Mouse (Mus musculus): ENCODE data around the gene Zfp385c. TPM values are rescaled to one million over a fixed set of nuclear protein-coding genes. Genes with fewer than 3 reads are reported as not detected.

The Zfp385c gene
- polyA plus RNA-seq, 1 experiment from 2014 or later: not detected

- no peak for ATAC-seq (ENCODE audit: insufficient read depth, low FRiP score, low TSS enrichment)
- WGBS: 80% methylated on average over 5 of the region's 5 CpGs
Observed at GRCm38 (mm10) chr11:100720345-100720744, 28.1 kb upstream of the Zfp385c start.

DNA sequence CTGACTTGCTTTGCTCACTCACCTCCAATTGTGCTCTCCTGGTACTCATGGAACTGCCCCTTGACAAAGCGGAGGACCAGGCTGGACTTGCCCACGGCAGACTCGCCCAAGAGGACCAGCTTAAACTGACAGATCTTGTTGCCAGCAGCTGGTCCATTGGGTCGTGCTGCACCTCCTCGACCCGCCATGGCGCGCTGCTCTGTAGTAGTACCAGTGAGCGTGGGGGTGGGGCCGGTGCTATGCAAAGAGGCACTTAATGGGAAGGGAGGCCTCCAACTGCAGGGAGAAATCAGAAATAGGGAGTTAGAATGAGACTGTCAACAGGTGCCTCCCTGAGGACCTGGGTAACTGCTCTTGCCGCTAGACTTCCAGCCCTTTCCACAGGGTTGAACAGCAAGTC, 27.6 kb upstream of the Zfp385c start:
- Histone ChIP-seq H3K9ac (ENCODE audit: low read length) (no peak overlapping the region), H3K27me3 (ENCODE audit: control insufficient read depth, insufficient read depth, low read length) (no peaks in the 10 kb centered on the region), H3K4me3 (ENCODE audit: low read depth, low read length) (no peak overlapping the region), H3K27ac (ENCODE audit: low read depth, low read length) (no peak overlapping the region), H3K4me2 (ENCODE audit: low read depth) (no peak overlapping the region), H3K36me3 (ENCODE audit: control insufficient read depth, insufficient read depth, low read length) (peaks cover 3% of the 10 kb centered on the region), H3K9me3 (ENCODE audit: control insufficient read depth, low read length) (no peaks in the 10 kb centered on the region), H3K4me1 (ENCODE audit: control insufficient read depth, insufficient read depth, low read length) (no peaks in the 10 kb centered on the region; the same call in 1 of the 2 replicates)
- WGBS: 83% methylated on average over 11 of the region's 11 CpGs
- no peak for DNase-seq (ENCODE audit: low spot score)
- no peak for ATAC-seq (ENCODE audit: insufficient read depth, low FRiP score, low TSS enrichment)

More at GRCm38 (mm10) chr11:100720345-100720744, 28.1 kb upstream of the Zfp385c start:
- no peak for DNase-seq (ENCODE audit: low spot score)
- Histone ChIP-seq H3K4me3 (ENCODE audit: low read depth, low read length) (no peak overlapping the region), H3K9me3 (ENCODE audit: control insufficient read depth, low read length) (no peaks in the 10 kb centered on the region), H3K27ac (ENCODE audit: low read depth, low read length) (no peak overlapping the region), H3K9ac (ENCODE audit: low read length) (no peak overlapping the region), H3K36me3 (ENCODE audit: control insufficient read depth, insufficient read depth, low read length) (peaks cover 3% of the 10 kb centered on the region), H3K4me2 (ENCODE audit: low read depth) (no peak overlapping the region), H3K27me3 (ENCODE audit: control insufficient read depth, insufficient read depth, low read length) (no peaks in the 10 kb centered on the region), H3K4me1 (ENCODE audit: control insufficient read depth, insufficient read depth, low read length) (no peaks in the 10 kb centered on the region; the same call in 1 of the 2 replicates)

GRCm38 (mm10) chr11:100719312-100719711, 27.1 kb upstream of the Zfp385c start:
- ATAC-seq (ENCODE audit: insufficient read depth, low FRiP score, low TSS enrichment) (no peak), DNase-seq (ENCODE audit: low spot score) (no peak)
- H3K9ac ChIP-seq (ENCODE audit: low read length): no peak overlapping the region
- H3K27me3 ChIP-seq (ENCODE audit: control insufficient read depth, insufficient read depth, low read length): no peaks in the 10 kb centered on the region
- WGBS: 80% methylated on average over 3 of the region's 3 CpGs
- no peak overlapping the region for H3K4me2 ChIP-seq (ENCODE audit: low read depth)
- H3K4me1 ChIP-seq (ENCODE audit: control insufficient read depth, insufficient read depth, low read length): peaks cover 2% of the 10 kb centered on the region
- peaks cover 3% of the 10 kb centered on the region for H3K36me3 ChIP-seq (ENCODE audit: control insufficient read depth, insufficient read depth, low read length)
- H3K27ac ChIP-seq (ENCODE audit: low read depth, low read length): no peak overlapping the region
- no peaks in the 10 kb centered on the region for H3K9me3 ChIP-seq (ENCODE audit: control insufficient read depth, low read length)
- no peak overlapping the region for H3K4me3 ChIP-seq (ENCODE audit: low read depth, low read length)

DNA sequence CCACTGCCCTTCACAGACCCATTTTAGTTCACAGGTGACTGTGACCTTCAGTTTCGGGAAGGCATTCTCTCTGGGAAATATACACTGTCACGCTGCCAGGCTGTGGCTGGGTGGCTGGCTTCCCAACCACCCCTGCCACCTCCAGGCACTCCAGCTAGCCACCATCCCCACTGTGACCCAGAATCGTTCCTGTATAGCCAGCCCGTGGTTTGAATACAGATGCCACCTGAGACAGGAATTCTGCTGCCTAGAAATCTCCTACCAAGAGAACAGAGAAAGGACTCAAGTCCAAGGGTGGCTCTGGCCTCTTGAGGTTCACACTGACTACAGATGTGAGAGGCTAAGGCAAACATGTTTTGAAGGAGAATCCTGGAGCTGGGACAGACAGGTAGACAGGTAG, 26.6 kb upstream of the Zfp385c start:
- Histone ChIP-seq H3K4me1 (ENCODE audit: control insufficient read depth, insufficient read depth, low read length) (peaks cover 7% of the 10 kb centered on the region), H3K4me2 (ENCODE audit: low read depth) (no peak overlapping the region), H3K27ac (ENCODE audit: low read depth, low read length) (no peak overlapping the region), H3K4me3 (ENCODE audit: low read depth, low read length) (no peak overlapping the region), H3K9ac (ENCODE audit: low read length) (no peak overlapping the region), H3K9me3 (ENCODE audit: control insufficient read depth, low read length) (no peaks in the 10 kb centered on the region), H3K36me3 (ENCODE audit: control insufficient read depth, insufficient read depth, low read length) (peaks cover 3% of the 10 kb centered on the region), H3K27me3 (ENCODE audit: control insufficient read depth, insufficient read depth, low read length) (no peaks in the 10 kb centered on the region)
- 86% methylated on average over 4 of the region's 4 CpGs for WGBS
- DNase-seq (ENCODE audit: low spot score) (no peak), ATAC-seq (ENCODE audit: insufficient read depth, low FRiP score, low TSS enrichment) (no peak)

- Histone ChIP-seq H3K4me1 (ENCODE audit: control insufficient read depth, insufficient read depth, low read length) (peaks cover 11% of the 10 kb centered on the region), H3K27me3 (ENCODE audit: control insufficient read depth, insufficient read depth, low read length) (no peaks in the 10 kb centered on the region), H3K4me3 (ENCODE audit: low read depth, low read length) (no peak overlapping the region), H3K9ac (ENCODE audit: low read length) (no peak overlapping the region), H3K36me3 (ENCODE audit: control insufficient read depth, insufficient read depth, low read length) (peaks cover 3% of the 10 kb centered on the region), H3K4me2 (ENCODE audit: low read depth) (no peak overlapping the region), H3K9me3 (ENCODE audit: control insufficient read depth, low read length) (no peaks in the 10 kb centered on the region), H3K27ac (ENCODE audit: low read depth, low read length) (no peak overlapping the region)
- WGBS: 87% methylated on average over 7 of the region's 7 CpGs
- DNase-seq (ENCODE audit: low spot score): no peak
- no peak for ATAC-seq (ENCODE audit: insufficient read depth, low FRiP score, low TSS enrichment)
Observed at GRCm38 (mm10) chr11:100718462-100718861, 26.2 kb upstream of the Zfp385c start.

DNA sequence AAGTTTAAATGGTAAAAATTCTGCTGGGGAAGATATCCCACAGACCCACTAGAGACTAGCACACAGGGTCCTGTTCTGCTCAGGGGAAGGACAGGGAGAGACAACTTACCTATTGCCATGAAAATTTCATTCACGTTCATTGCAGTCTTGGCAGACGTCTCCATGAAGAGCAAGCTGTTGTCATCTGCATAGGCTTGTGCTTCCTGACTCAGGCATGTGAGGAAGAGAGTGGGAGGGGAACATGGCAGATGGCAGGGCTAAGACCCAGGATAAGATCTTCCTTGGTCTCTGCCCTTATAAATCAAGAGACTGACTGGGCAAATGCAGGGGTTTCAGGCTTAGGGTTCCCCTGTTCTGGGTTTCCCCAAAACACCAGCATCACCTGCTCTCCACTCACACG, 24.4 kb upstream of the Zfp385c start:
- ATAC-seq (ENCODE audit: insufficient read depth, low FRiP score, low TSS enrichment): no peak
- Histone ChIP-seq H3K36me3 (ENCODE audit: control insufficient read depth, insufficient read depth, low read length) (peaks cover 3% of the 10 kb centered on the region), H3K4me1 (ENCODE audit: control insufficient read depth, insufficient read depth, low read length) (peaks cover 14% of the 10 kb centered on the region), H3K9ac (ENCODE audit: low read length) (no peak overlapping the region), H3K4me3 (ENCODE audit: low read depth, low read length) (no peak overlapping the region), H3K27ac (ENCODE audit: low read depth, low read length) (no peak overlapping the region), H3K9me3 (ENCODE audit: control insufficient read depth, low read length) (no peaks in the 10 kb centered on the region), H3K4me2 (ENCODE audit: low read depth) (no peak overlapping the region), H3K27me3 (ENCODE audit: control insufficient read depth, insufficient read depth, low read length) (no peaks in the 10 kb centered on the region)
- DNase-seq (ENCODE audit: low spot score): no peak
- 83% methylated on average over 3 of the region's 3 CpGs for WGBS

DNA sequence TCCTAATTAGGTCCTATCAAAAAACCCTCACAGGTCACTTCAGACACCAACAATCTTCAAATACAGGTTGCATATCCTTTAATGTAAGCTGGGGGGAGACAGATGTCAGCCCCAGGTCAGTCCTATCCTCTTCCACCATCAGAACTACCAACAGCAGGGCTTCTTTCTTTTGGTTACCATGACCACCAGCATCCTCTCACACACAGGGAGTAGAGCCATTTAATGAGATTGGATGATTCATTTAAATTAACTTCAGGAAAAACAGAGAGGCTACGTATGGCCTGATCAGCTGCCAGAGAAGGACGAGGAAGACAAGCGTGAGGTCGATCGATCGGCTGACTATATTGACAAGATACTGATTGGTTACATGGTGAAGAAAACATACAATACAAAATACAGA, 22.7 kb upstream of the Zfp385c start:
- no peaks in the 10 kb centered on the region for H3K9me3 ChIP-seq (ENCODE audit: control insufficient read depth, low read length)
- no peak overlapping the region for H3K4me3 ChIP-seq (ENCODE audit: low read depth, low read length)
- H3K4me1 ChIP-seq (ENCODE audit: control insufficient read depth, insufficient read depth, low read length): peaks cover 18% of the 10 kb centered on the region
- 90% methylated on average over 6 of the region's 6 CpGs for WGBS
- DNase-seq (ENCODE audit: low spot score) (no peak), ATAC-seq (ENCODE audit: insufficient read depth, low FRiP score, low TSS enrichment) (no peak)
- H3K27me3 ChIP-seq (ENCODE audit: control insufficient read depth, insufficient read depth, low read length): no peaks in the 10 kb centered on the region
- H3K27ac ChIP-seq (ENCODE audit: low read depth, low read length): no peak overlapping the region
- peaks cover 3% of the 10 kb centered on the region for H3K36me3 ChIP-seq (ENCODE audit: control insufficient read depth, insufficient read depth, low read length)
- no peak overlapping the region for H3K4me2 ChIP-seq (ENCODE audit: low read depth)
- H3K9ac ChIP-seq (ENCODE audit: low read length): no peak overlapping the region

- 0 out of 2 replicates have a peak overlapping the region, but pooled peaks have one; percentile 41 for H3K9ac ChIP-seq (ENCODE audit: low read length)
- H3K27ac ChIP-seq (ENCODE audit: low read depth, low read length): no peak overlapping the region
- no peaks in the 10 kb centered on the region for H3K27me3 ChIP-seq (ENCODE audit: control insufficient read depth, insufficient read depth, low read length)
- no peak overlapping the region for H3K4me3 ChIP-seq (ENCODE audit: low read depth, low read length)
- WGBS: 49% methylated on average over 6 of the region's 6 CpGs
- DNase-seq (ENCODE audit: low spot score) (peak; percentile 78), ATAC-seq (ENCODE audit: insufficient read depth, low FRiP score, low TSS enrichment) (no peak)
- peaks cover 18% of the 10 kb centered on the region for H3K4me1 ChIP-seq (ENCODE audit: control insufficient read depth, insufficient read depth, low read length)
- no peaks in the 10 kb centered on the region for H3K9me3 ChIP-seq (ENCODE audit: control insufficient read depth, low read length)
- H3K36me3 ChIP-seq (ENCODE audit: control insufficient read depth, insufficient read depth, low read length): peaks cover 3% of the 10 kb centered on the region
- H3K4me2 ChIP-seq (ENCODE audit: low read depth): peak overlapping the region; percentile 39; the same call in 1 of the 2 replicates
Observed at GRCm38 (mm10) chr11:100714534-100714915, 22.3 kb upstream of the Zfp385c start.

DNA sequence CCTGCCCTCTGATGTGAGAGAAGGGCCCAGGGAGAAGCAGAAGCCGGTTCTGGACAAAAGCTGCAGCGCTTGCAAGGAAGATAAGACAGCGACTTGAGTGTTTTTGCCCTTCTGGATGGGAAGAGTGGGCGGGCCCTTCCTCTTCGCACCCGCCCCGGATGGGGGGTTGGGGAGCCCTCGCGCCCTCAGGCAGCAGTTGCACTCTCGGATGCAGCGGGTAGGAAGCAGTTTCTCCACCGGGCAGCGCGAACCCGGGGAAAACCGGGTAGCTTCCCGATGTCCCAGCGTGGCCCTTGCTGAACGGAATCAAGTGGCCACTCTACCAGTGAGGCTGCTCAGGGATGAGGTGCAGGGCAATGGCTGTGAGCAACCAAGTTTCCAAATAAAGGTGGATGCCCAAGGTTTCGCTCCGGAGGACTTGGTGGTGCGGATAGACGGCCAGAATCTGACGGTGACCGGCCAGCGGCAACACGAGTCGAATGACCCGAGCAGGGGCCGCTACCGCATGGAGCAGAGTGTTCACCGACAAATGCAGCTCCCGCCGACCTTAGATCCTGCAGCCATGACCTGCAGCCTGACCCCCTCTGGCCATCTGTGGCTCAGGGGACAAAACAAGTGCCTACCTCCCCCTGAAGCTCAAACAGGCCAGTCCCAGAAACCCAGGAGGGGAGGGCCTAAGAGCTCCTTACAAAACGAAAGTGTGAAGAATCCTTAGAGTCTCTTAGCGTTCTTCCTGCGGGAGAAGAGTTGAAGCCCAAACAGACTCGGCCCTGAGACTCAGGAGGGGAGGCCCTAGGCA, 21.7 kb upstream of the Zfp385c start, which contains the start of gene Hspb9:
TSS of gene Hspb9 (plus strand) at position 116 of the 799 bp plus-strand sequence.
- DNase-seq (ENCODE audit: low spot score) (peak; percentile 66), ATAC-seq (ENCODE audit: insufficient read depth, low FRiP score, low TSS enrichment) (no peak)
- no peaks in the 10 kb centered on the region for H3K9me3 ChIP-seq (ENCODE audit: control insufficient read depth, low read length)
- peak within 1 kb of the TSS; percentile 39 for H3K4me2 ChIP-seq (ENCODE audit: low read depth)
- H3K27ac ChIP-seq (ENCODE audit: low read depth, low read length): peak within 1 kb of the TSS; percentile 34; the same call in 1 of the 2 replicates
- 5% methylated on average over 38 of the region's 38 CpGs for WGBS
- peaks cover 18% of the 10 kb centered on the region for H3K4me1 ChIP-seq (ENCODE audit: control insufficient read depth, insufficient read depth, low read length)
- H3K27me3 ChIP-seq (ENCODE audit: control insufficient read depth, insufficient read depth, low read length): no peaks in the 10 kb centered on the region
- peaks cover 6% of the 10 kb centered on the region for H3K36me3 ChIP-seq (ENCODE audit: control insufficient read depth, insufficient read depth, low read length)
- peak within 1 kb of the TSS; percentile 41 for H3K9ac ChIP-seq (ENCODE audit: low read length)
- H3K4me3 ChIP-seq (ENCODE audit: low read depth, low read length): peak within 1 kb of the TSS; percentile 12; the same call in 1 of the 2 replicates

Data from neural tube, embryonic 11.5 days (tissue).